Mouse (Mus musculus) heart, postnatal 0 days (tissue): ENCODE results near the gene Snx1. TPM values are rescaled to one million over a fixed set of nuclear protein-coding genes. Genes with fewer than 3 reads are reported as not detected.

Source experiments
- ATAC-seq: fragments of 200-750 bp; cut with Nextera tagmentation; 2 replicates; pipeline ENCODE4 v1.8.0; 2017; ENCODE audit warnings: low read depth, moderate number of reproducible peaks, moderate library complexity; ENCODE audit not compliant: insufficient read depth
- DNase-seq: peaks from one replicate; pipeline ENCODE4 v3.0.0-alpha.2; 2016; ENCODE audit warnings: low spot score
- H3K27ac ChIP-seq: fragments of 300-500 bp; sonication (generic); 2 replicates; pipeline ENCODE4 v1.5.1; 2014; ENCODE audit warnings: low read depth, mild to moderate bottlenecking
- H3K27me3 ChIP-seq: fragments of 300-500 bp; sonication (generic); 2 replicates; pipeline ENCODE4 v1.6.1; 2014; ENCODE audit warnings: low read length, mixed read lengths; ENCODE audit not compliant: control insufficient read depth, insufficient read depth
- H3K36me3 ChIP-seq: fragments of 300-500 bp; sonication (generic); replicated peaks from 2 replicates; pipeline ENCODE4 v1.6.1; 2014; ENCODE audit warnings: low read length, mixed read lengths; ENCODE audit not compliant: control insufficient read depth, insufficient read depth
- H3K4me1 ChIP-seq: fragments of 300-500 bp; sonication (generic); 2 replicates; pipeline ENCODE4 v1.6.1; 2014; ENCODE audit warnings: antibody characterized with exemption; ENCODE audit not compliant: control insufficient read depth, insufficient read depth
- H3K4me2 ChIP-seq: fragments of 300-500 bp; sonication (generic); 2 replicates; pipeline ENCODE4 v1.6.1; 2014; ENCODE audit warnings: low read depth, mild to moderate bottlenecking, low read length, moderate library complexity
- H3K4me3 ChIP-seq: fragments of 300-500 bp; sonication (generic); 2 replicates; pipeline ENCODE4 v1.5.1; 2014; ENCODE audit warnings: low read depth, low read length
- H3K9ac ChIP-seq: fragments of 300-500 bp; sonication (generic); replicated peaks from 2 replicates; pipeline ENCODE4 v1.6.1; 2014; ENCODE audit warnings: low read depth, low read length, mixed read lengths
- H3K9me3 ChIP-seq: fragments of 300-500 bp; sonication (generic); replicated peaks from 2 replicates; pipeline ENCODE4 v1.6.1; 2016; ENCODE audit warnings: low read length; ENCODE audit not compliant: control insufficient read depth
- CTCF ChIP-seq: IDR thresholded peaks from 2 replicates; pipeline ENCODE4 v1.5.1; 2016; ENCODE audit warnings: antibody characterized with exemption, control low read depth, low read depth
- EP300 ChIP-seq: IDR thresholded peaks from 2 replicates; pipeline ENCODE4 v1.6.1; 2016; ENCODE audit warnings: antibody characterized with exemption, low read depth
- WGBS: fragments of 180-500 bp; shearing (Covaris S2); extraction: QIAGEN DNeasy Blood & Tissue Kit; methylation state at CpG from one replicate; pipeline ENCODE4 v1.1.7; 2014; 5-methylcytosine and 5-hydroxymethylcytosine counted together
- polyA plus RNA-seq: library from polyadenylated mRNA; unstranded; fragments of >200 nt; fragmentation: Nextera tagmentation; extraction: Ambion mirVana; gene quantifications from 2 replicates; pipeline ENCODE4 v1.2.1, GENCODE M21; 2015
- total RNA-seq: library from RNA; depleted of rRNA; stranded (reverse); fragments of >200 nt; gene quantifications from 2 replicates; pipeline ENCODE4 v1.2.3, GENCODE M21; 2014; ENCODE audit warnings: low replicate concordance

The Snx1 gene
- total and polyA plus RNA-seq, 2 experiments from 2014 or later, result 44.6 to 63.4 TPM

DNA sequence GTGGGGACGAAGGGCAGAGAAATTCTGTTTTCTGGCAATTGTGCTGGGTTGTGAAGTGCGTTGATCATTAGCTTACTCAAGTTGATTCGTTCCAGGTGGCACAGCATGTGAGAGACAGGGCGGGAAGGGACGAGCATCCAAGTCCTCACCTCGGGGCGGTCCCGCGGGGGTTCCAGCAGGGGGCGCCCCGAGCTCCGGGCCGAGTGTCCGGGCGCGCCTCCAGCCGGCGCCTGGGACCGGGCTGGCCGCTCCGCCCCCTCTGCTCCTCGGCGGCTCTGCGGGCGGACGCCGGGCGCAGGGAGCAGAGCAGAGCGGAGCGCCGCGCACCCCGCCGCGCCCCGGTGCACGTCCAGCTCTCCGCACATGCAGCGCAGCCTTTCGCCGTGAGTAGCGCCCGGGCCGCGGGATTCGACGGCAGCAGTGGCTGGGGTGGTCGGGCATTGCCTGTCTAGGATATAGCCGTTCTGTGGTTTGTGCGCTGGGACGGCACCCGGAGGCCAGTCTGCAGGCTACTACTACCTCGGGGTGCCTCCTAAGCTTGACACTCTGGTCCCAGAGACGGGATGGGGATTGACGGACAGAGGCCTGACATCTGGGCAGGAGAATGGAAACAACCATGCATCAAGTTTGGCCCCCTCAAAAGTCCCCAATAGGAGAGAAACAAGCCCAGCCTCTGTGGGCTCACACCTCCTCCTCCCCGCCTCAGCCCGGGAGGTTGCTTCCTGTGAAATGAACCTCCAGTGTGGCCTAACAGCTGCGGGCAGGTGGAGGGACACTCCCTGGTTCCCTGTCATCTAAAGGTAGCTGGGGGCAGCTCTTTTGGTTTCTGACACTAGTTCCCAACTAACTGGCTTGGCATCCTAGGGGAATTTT, 31.8 kb upstream of the Snx1 start, which contains the start of gene Dapk2:
Gene Dapk2, plus strand, starts transcription at position 266 of the 873 bp plus-strand sequence.
- H3K4me2 ChIP-seq, result peak within 1 kb of the TSS; percentile 65
- 2% methylated on average over 56 of the region's 58 CpGs for WGBS
- peak; percentile 47 for TF ChIP-seq CTCF
- no peak for TF ChIP-seq EP300
- H3K4me3 ChIP-seq, result peak within 1 kb of the TSS; percentile 49
- H3K27ac ChIP-seq, result no peak within 1 kb of the TSS
- no peaks in the 10 kb centered on the region; the same call in 1 of the 2 replicates for H3K4me1 ChIP-seq
- H3K9me3 ChIP-seq, result no peaks in the 10 kb centered on the region
- 0 out of 2 replicates have a peak within 1 kb of the TSS, but pooled peaks have one; percentile 8 for H3K9ac ChIP-seq
- no peaks in the 10 kb centered on the region for H3K36me3 ChIP-seq
- ATAC-seq, result peak; percentile 90
- H3K27me3 ChIP-seq, result peaks cover 8% of the 10 kb centered on the region
- DNase-seq, result peak; percentile 59

GRCm38 (mm10) chr9:66155534-66155933, 29.1 kb upstream of the Snx1 start:
- Histone ChIP-seq H3K27me3 (peaks cover 8% of the 10 kb centered on the region), H3K9me3 (no peaks in the 10 kb centered on the region), H3K27ac (no peak overlapping the region), H3K9ac (no peak overlapping the region), H3K4me1 (no peaks in the 10 kb centered on the region), H3K36me3 (no peaks in the 10 kb centered on the region), H3K4me3 (no peak overlapping the region), H3K4me2 (no peak overlapping the region)
- TF ChIP-seq EP300 (no peak), CTCF (peak; percentile 13; the same call in 1 of the 2 replicates)
- DNase-seq, result no peak
- no peak for ATAC-seq
- WGBS, result 92% methylated on average over 1 of the region's 1 CpGs

DNA sequence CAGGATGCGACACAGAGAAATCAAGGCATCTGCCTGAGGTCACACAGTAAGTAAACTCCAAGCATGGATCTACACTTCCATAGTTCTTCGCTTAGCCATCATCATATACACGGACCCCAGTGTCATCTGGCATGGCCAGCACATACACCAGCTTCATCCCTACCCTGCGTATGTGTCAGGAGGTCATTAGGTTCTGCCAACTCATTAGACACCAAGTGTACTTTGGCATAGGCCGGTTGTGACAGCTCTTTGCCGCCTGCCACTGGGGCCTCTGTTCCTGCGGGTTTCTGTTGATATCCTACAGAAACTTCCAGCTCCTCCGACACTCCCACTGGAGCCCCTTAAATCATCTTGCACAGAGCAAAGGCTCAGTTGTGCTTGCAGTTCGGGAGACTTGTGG, 27.6 kb upstream of the Snx1 start:
- Histone ChIP-seq H3K27ac (no peak overlapping the region), H3K4me3 (no peak overlapping the region), H3K4me2 (no peak overlapping the region), H3K9me3 (no peaks in the 10 kb centered on the region), H3K27me3 (peaks cover 8% of the 10 kb centered on the region), H3K4me1 (no peaks in the 10 kb centered on the region), H3K9ac (no peak overlapping the region), H3K36me3 (no peaks in the 10 kb centered on the region)
- DNase-seq (no peak), ATAC-seq (no peak)
- 91% methylated on average over 9 of the region's 9 CpGs for WGBS
- no peak for TF ChIP-seq EP300
- TF ChIP-seq CTCF, result no peak

DNA sequence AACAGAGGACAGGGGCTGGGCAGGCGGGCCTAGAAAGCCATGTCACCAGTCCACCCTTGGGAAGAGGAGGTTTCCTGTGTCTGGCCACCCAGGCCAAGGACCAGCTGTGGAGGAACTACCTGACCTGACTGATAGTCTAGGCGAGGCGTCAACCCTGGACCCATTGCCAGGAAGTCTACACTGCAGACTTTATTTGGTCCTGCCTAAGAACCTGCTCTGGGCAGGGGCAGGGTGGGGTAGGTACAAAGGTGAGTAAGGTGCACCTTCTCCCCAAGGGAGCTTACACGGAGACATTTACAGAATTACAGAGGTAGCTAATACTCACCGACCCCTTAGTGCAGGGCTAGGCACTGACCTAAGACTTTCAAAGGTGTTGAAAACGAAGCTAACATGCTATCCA, 27.2 kb upstream of the Snx1 start:
- TF ChIP-seq CTCF, result no peak
- no peak for TF ChIP-seq EP300
- Histone ChIP-seq H3K9me3 (no peaks in the 10 kb centered on the region), H3K4me3 (no peak overlapping the region), H3K27me3 (peaks cover 5% of the 10 kb centered on the region), H3K27ac (no peak overlapping the region), H3K36me3 (no peaks in the 10 kb centered on the region), H3K4me2 (no peak overlapping the region), H3K9ac (no peak overlapping the region), H3K4me1 (no peaks in the 10 kb centered on the region)
- no peak for DNase-seq
- WGBS, result 83% methylated on average over 6 of the region's 6 CpGs
- no peak for ATAC-seq

- H3K27me3 ChIP-seq, result no peaks in the 10 kb centered on the region; the same call in 1 of the 2 replicates
- ATAC-seq, result no peak
- TF ChIP-seq EP300, result no peak
- TF ChIP-seq CTCF, result no peak
These were observed 25.6 kb upstream of the Snx1 start for GRCm38 (mm10) chr9:66152011-66152410.

GRCm38 (mm10) chr9:66146141-66146540, 19.8 kb upstream of the Snx1 start:
- Histone ChIP-seq H3K27ac (no peak overlapping the region), H3K27me3 (no peaks in the 10 kb centered on the region), H3K4me1 (no peaks in the 10 kb centered on the region), H3K36me3 (no peaks in the 10 kb centered on the region), H3K4me3 (no peak overlapping the region), H3K9ac (no peak overlapping the region), H3K4me2 (no peak overlapping the region), H3K9me3 (no peaks in the 10 kb centered on the region)
- ATAC-seq (no peak), DNase-seq (no peak)
- no peak for TF ChIP-seq EP300
- no peak for TF ChIP-seq CTCF

More at GRCm38 (mm10) chr9:66152011-66152410, 25.6 kb upstream of the Snx1 start:
- Histone ChIP-seq H3K36me3 (no peaks in the 10 kb centered on the region), H3K9me3 (no peaks in the 10 kb centered on the region), H3K4me1 (no peaks in the 10 kb centered on the region), H3K9ac (no peak overlapping the region), H3K4me3 (no peak overlapping the region), H3K27ac (no peak overlapping the region), H3K4me2 (no peak overlapping the region)
- no peak for DNase-seq
- 45% methylated on average over 9 of the region's 9 CpGs for WGBS
